Mouse (Mus musculus) lung, embryonic 14.5 days (tissue): Measurements from ENCODE around the gene Spred3. TPM values are rescaled to one million over a fixed set of nuclear protein-coding genes. Genes with fewer than 3 reads are reported as not detected.
"Not testable (repeated sequence)": the region's sequence is repeated elsewhere in the genome, so short reads cannot be mapped to it uniquely, and the experiment has no call there.

Experiments used
- ATAC-seq: fragments of 200-750 bp; cut with Nextera tagmentation; 2 replicates; pipeline ENCODE4 v1.8.0; 2017; ENCODE audit warnings: mild to moderate bottlenecking, moderate TSS enrichment, moderate library complexity; ENCODE audit not compliant: insufficient read depth
- DNase-seq: peaks from one replicate; pipeline ENCODE4 v3.0.0-alpha.2; 2015
- H3K27ac ChIP-seq: fragments of 300-500 bp; sonication (generic); 2 replicates; pipeline ENCODE4 v1.5.1; 2014; ENCODE audit warnings: low read depth, mild to moderate bottlenecking, moderate library complexity
- H3K27me3 ChIP-seq: fragments of 300-500 bp; sonication (generic); 2 replicates; pipeline ENCODE4 v1.6.1; 2014; ENCODE audit warnings: low read length, control low read depth; ENCODE audit not compliant: insufficient read depth
- H3K36me3 ChIP-seq: fragments of 300-500 bp; sonication (generic); 2 replicates; pipeline ENCODE4 v1.6.1; 2014; ENCODE audit warnings: control low read depth; ENCODE audit not compliant: insufficient read depth
- H3K4me1 ChIP-seq: fragments of 300-500 bp; sonication (generic); 2 replicates; pipeline ENCODE4 v1.6.1; 2014; ENCODE audit warnings: antibody characterized with exemption, control low read depth; ENCODE audit not compliant: insufficient read depth
- H3K4me2 ChIP-seq: fragments of 300-500 bp; sonication (generic); 2 replicates; pipeline ENCODE4 v1.6.1; 2014; ENCODE audit warnings: mild to moderate bottlenecking
- H3K4me3 ChIP-seq: fragments of 300-500 bp; sonication (generic); 2 replicates; pipeline ENCODE4 v1.5.1; 2014; ENCODE audit warnings: low read depth, low read length
- H3K9ac ChIP-seq: fragments of 300-500 bp; sonication (generic); 2 replicates; pipeline ENCODE4 v1.6.1; 2014
- H3K9me3 ChIP-seq: fragments of 300-500 bp; sonication (generic); 2 replicates; pipeline ENCODE4 v1.6.1; 2016; ENCODE audit warnings: low read depth, low read length, control low read depth
- CTCF ChIP-seq: IDR thresholded peaks from 2 replicates; pipeline ENCODE4 v1.5.1; 2016; ENCODE audit warnings: antibody characterized with exemption, low read depth
- WGBS: fragments of 180-500 bp; shearing (Covaris S2); extraction: QIAGEN DNeasy Blood & Tissue Kit; methylation state at CpG from one replicate; pipeline ENCODE4 v1.1.7; 2014; 5-methylcytosine and 5-hydroxymethylcytosine counted together
- polyA plus RNA-seq: library from polyadenylated mRNA; unstranded; fragments of >200 nt; fragmentation: Nextera tagmentation; extraction: Ambion mirVana; gene quantifications from 2 replicates; pipeline ENCODE4 v1.2.1, GENCODE M21; 2014

Gene Spred3
- polyA plus RNA-seq, 1 experiment from 2014 or later, result 1.7 TPM

- H3K27me3 ChIP-seq, result no peaks in the 10 kb centered on the region
- no peaks in the 10 kb centered on the region for H3K4me1 ChIP-seq
- whole genome bisulfite sequencing, result 86% methylated on average over 4 of the region's 4 CpGs
- H3K4me3 ChIP-seq, result no peak overlapping the region
- no peak overlapping the region for H3K9ac ChIP-seq
- no peak for ATAC-seq
- TF ChIP-seq CTCF, result no peak
- H3K4me2 ChIP-seq, result no peak overlapping the region
- H3K9me3 ChIP-seq, result no peaks in the 10 kb centered on the region
- no peak overlapping the region for H3K27ac ChIP-seq
- no peaks in the 10 kb centered on the region for H3K36me3 ChIP-seq
- DNase-seq, result no peak
Measured at GRCm38 (mm10) chr7:29144006-29144405, 26.2 kb downstream of the Spred3 start.

DNA sequence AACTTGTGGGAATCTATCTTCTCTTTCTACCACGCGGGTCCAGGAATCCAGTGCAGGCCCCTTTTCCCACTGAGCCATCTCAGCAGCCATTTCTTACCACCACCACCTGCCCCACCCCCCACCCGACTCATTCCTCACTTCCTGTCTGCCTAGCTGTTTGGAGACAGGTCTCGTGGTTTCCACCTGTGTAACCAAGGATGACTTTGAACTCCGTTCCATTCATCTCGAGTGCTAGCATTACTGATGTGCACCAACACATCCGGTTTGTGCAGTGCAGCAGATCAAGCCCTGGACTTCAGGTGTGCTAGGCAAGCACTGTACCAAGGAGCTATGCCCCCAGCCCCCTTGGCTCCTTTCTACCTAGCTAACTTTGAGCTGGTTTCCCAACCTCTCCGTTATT, 28.8 kb downstream of the Spred3 start:
- ATAC-seq, result no peak
- Histone ChIP-seq H3K4me3 (no peak overlapping the region), H3K36me3 (no peaks in the 10 kb centered on the region), H3K4me2 (no peak overlapping the region), H3K27ac (no peak overlapping the region), H3K27me3 (no peaks in the 10 kb centered on the region), H3K9ac (no peak overlapping the region), H3K4me1 (no peaks in the 10 kb centered on the region), H3K9me3 (no peaks in the 10 kb centered on the region)
- TF ChIP-seq CTCF, result no peak
- DNase-seq, result no peak
- 65% methylated on average over 8 of the region's 8 CpGs for WGBS

- not testable (repeated sequence) for H3K9ac ChIP-seq, H3K4me3 ChIP-seq, H3K27me3 ChIP-seq, DNase-seq, H3K4me2 ChIP-seq, H3K4me1 ChIP-seq, ATAC-seq, H3K36me3 ChIP-seq, H3K27ac ChIP-seq, H3K9me3 ChIP-seq
- 84% methylated on average over 3 of the region's 4 CpGs for whole genome bisulfite sequencing
Measured at GRCm38 (mm10) chr7:29139237-29139636, 31.0 kb downstream of the Spred3 start.

GRCm38 (mm10) chr7:29137429-29137828, 32.8 kb downstream of the Spred3 start:
- Histone ChIP-seq H3K4me2 (no peak overlapping the region), H3K9me3 (no peaks in the 10 kb centered on the region), H3K36me3 (no peaks in the 10 kb centered on the region), H3K27me3 (no peaks in the 10 kb centered on the region), H3K9ac (no peak overlapping the region), H3K4me1 (no peaks in the 10 kb centered on the region), H3K4me3 (no peak overlapping the region), H3K27ac (no peak overlapping the region)
- WGBS, result 33% methylated on average over 16 of the region's 16 CpGs
- TF ChIP-seq CTCF, result no peak
- DNase-seq (no peak), ATAC-seq (no peak)

- Histone ChIP-seq H3K4me1 (no peaks in the 10 kb centered on the region), H3K4me3 (peak within 1 kb of the TSS; percentile 18), H3K9ac (peak within 1 kb of the TSS; percentile 29; the same call in 1 of the 2 replicates), H3K4me2 (peak within 1 kb of the TSS; percentile 59), H3K27me3 (no peaks in the 10 kb centered on the region), H3K27ac (no peak within 1 kb of the TSS), H3K36me3 (no peaks in the 10 kb centered on the region), H3K9me3 (no peaks in the 10 kb centered on the region)
- DNase-seq (peak; percentile 62), ATAC-seq (peak; percentile 65; the same call in 1 of the 2 replicates)
- TF ChIP-seq CTCF, result no peak
- WGBS, result 0% methylated on average over 17 of the region's 20 CpGs
Measured at GRCm38 (mm10) chr7:29134693-29135386, 35.4 kb downstream of the Spred3 start, which contains the start of gene Rasgrp4. Gene Rasgrp4, plus strand, starts transcription at chr7:29134851.

DNA sequence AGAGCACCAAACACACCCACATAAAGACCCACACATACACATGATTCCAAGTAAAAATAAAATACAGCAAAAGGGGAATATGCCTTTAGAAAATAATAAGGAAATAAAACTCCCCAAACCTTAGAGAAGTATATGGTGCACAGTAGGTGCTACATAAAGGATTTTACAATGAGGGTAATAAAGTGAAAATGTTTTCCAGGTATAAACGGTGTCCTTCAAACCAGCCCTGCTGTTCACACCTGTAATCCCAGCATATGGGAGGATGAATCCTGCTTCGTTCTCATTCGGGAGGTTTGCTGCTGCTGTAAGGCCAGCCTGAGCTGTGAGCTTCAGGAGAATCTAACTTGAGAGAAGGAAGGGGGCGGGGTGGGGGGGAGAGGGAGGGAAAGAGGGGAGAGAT, 36.0 kb downstream of the Spred3 start:
- no peak for DNase-seq
- Histone ChIP-seq H3K4me1 (no peaks in the 10 kb centered on the region), H3K27me3 (no peaks in the 10 kb centered on the region), H3K36me3 (no peaks in the 10 kb centered on the region), H3K9me3 (no peaks in the 10 kb centered on the region), H3K4me3 (peak overlapping the region; percentile 18), H3K27ac (no peak overlapping the region), H3K4me2 (peak overlapping the region; percentile 59), H3K9ac (peak overlapping the region; percentile 29; the same call in 1 of the 2 replicates)
- ATAC-seq, result no peak
- TF ChIP-seq CTCF, result no peak
- WGBS, result 3% methylated on average over 4 of the region's 4 CpGs

- H3K36me3 ChIP-seq, result no peaks in the 10 kb centered on the region
- no peaks in the 10 kb centered on the region for H3K4me1 ChIP-seq
- no peak overlapping the region for H3K27ac ChIP-seq
- H3K27me3 ChIP-seq, result no peaks in the 10 kb centered on the region
- no peaks in the 10 kb centered on the region for H3K9me3 ChIP-seq
- H3K4me2 ChIP-seq, result no peak overlapping the region
- no peak overlapping the region for H3K4me3 ChIP-seq
- ATAC-seq (no peak), DNase-seq (peak; percentile 52)
- 65% methylated on average over 2 of the region's 2 CpGs for WGBS
- TF ChIP-seq CTCF, result peak; percentile 65
- no peak overlapping the region for H3K9ac ChIP-seq
Measured at GRCm38 (mm10) chr7:29128725-29129124, 41.5 kb downstream of the Spred3 start.
